Mouse (Mus musculus): Measurements from ENCODE around the gene Abca4.

Abca4 gene

DNA sequence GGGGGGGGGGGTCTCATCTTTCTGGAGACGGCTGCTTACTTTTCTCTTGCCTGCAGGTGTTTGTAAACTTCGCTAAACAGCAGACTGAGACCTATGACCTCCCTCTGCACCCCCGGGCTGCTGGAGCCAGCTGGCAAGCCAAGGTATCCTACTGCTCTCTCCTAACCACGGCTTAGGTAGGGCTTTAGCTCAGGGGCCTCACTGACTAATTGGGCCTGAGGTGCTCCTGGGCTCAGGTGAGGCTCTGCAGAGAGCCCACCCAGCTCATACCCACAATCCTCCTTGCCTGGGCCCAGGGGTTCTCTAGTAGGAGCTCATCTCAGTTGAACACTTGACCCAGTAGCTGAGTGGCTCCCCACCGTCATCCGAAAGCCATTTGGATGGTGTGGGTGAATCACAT, 131.8 kb downstream of the Abca4 start:
- no peak for DNase-seq

DNA sequence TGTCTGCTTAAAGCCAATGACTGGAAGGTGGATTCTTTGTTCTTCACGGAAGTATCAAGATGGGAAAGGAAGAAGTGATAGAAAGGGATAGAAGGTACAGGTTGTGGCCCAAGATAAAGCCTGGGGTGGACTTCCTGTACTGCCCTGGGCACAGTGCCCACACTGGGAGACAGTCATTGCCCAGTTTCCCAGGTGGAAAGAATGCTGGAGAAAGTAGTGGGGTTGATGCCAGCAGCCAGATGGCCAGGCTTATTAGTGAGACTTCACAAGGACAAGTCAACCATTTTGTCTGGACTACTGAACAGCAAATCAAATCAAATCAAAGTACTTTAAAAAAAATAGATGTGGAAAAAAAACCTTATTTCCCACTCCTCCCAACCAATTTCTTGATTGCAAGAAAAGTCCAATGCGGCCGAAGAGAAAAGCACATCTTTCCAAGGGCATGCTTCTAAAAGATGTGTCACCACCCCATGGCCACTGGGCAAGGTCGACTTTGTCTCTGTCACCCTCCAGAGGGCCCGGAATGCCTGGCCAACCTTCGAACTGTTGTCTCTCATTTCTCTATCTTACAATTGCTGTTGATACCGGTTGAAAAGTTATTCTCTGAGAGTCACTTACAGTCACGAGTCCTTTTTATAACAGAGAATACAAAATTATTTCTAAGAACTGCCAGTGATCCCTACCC, 132.6 kb downstream of the Abca4 start:
- DNase-seq = no peak

DNA sequence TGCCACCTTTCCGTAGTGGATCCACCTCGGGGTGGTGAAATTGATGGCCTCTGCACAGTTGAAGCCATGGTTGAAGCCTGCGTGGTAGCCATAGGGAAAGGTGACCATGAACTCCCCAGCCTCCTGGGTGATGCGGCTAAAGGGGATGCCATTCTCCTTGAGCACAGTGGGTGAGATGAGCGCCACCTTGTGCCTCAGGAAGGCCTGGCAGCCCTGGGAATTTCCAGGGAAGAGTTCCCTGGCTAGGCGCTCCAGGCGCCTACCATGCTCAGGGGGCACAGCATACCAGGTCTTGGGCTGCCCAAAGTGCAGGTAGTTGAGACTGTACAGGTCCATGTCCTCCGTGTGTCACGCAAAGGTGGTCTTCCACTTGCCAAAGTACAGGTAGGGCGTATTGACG, 139.9 kb downstream of the Abca4 start:
- peak; percentile 38 for DNase-seq

DNA sequence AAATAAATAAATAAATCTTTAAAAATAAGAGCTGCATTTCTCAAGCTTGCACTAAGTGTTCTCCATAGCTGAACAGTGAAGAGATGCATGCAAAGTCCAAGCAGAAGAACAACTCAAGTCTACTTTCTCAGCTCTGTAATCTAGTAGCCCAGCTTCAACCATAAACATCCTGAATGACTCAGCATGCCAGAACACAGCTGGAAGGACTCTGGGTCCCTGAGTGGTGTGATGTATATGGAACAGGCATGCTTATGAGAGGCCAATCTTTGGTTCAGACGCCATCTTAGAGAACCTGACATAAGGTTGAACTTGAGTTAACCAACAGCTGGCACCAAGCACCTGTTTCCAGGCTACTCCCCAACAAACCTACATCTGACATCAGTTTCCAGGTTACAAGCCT, 142.7 kb downstream of the Abca4 start:
- no peak for DNase-seq

DNA sequence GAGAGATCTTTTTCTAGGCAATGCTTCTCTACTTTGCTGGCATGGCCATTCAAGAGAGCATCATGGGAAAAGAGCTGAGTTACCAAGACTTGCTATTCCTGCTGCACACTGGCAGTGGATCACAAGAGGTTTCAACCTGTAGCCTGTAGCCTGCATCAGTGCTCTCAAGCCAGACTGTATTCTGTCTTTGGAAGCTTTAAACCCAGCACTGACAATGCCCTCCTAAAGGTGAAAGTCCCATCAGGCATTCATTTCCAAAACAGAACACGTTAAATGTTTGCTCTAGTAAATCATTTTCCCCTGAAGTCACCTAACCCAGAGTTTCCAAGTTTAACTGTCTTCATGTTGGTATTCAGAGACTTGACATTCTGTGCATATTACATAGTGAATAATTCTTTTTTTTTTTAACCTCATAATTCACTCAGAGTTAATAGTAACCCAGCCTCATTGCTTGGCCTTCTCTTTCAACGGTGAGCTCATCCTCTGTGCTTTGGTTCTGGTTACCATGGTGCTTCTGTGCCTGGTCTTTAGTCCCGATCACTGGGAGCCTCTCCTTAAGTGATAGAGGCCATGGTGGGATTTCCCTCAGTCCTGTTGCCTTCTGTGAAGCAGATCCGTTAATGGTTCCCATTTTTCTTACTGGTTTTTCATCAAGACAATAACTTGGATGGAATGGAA, 152.5 kb downstream of the Abca4 start:
- peak; percentile 37 for DNase-seq

DNA sequence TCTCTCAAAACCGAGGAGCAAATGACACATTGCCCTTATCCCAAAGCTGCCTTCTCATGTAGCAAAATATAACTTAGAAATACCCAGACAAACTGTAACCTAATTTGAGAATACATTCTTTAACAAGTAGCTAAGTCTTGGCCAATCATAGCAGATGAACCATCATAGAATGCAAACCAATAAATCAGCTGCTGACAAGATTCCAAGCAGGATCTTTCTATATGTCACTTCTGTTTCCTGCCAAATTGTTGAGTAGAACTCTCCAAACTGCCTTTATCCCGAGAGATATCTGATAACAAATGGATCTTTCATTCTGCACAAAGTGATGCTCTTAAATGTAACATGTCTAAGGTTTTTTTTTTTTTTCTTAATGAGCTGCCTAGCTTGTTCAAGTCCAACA, 154.3 kb downstream of the Abca4 start:
- no peak for DNase-seq

DNA sequence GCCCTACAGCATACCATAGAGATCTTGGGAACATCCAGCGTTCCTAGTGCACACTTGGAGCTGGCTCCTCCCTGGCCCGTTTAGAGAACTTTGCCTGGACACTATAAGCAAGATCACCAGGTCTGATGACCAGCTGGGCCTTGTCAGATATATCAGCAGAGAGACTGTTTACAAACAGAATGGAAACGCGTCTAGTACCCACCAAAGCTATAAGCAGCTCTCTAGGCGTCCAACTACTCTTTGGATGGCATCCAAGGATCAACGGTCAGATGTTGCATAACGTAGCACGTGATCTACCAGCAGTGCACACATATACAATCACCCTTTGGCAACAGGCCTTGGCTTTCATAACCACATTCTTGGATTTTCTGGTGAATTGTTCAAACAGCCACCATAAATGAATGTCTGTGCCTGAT, 154.7 kb downstream of the Abca4 start:
- peak; percentile 87 for DNase-seq

DNA sequence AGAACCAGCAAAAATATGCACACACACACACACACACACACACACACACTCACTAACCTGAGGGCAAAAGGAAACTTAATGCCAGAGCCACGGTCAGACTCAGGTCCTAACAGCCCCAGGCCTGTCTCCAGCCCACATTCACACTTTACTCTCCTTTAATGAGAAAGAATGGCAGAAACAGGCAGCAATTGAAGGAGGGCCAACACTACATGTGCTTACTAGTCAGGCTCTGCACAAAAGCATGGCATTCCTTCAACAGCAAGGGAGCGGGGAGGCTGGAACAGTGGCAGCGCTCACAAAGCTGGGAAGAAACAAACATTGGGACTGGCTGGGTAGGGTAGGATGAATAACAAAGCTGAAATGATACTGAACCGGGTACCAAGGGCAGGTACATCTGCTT, 155.4 kb downstream of the Abca4 start:
- no peak for DNase-seq

DNA sequence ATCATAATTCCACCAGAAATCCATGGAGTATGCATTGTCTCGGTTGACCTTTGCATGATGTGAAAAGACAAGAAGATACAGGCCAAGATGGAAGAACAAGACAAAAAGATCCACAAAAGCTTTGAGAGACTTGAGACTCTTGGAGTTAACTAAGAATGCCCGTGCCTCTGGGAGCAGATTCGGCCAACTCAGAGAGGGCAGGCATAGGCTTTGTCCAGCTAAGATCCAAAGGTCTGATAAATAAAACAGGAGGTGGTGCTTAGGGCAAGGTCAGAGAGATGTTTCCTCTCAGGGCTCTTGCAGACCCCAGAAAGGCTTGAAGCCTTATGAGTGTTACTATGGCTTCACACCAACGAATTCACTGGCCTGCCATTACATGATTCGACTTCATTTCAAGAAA, 155.8 kb downstream of the Abca4 start:
- peak; percentile 26 for DNase-seq

DNA sequence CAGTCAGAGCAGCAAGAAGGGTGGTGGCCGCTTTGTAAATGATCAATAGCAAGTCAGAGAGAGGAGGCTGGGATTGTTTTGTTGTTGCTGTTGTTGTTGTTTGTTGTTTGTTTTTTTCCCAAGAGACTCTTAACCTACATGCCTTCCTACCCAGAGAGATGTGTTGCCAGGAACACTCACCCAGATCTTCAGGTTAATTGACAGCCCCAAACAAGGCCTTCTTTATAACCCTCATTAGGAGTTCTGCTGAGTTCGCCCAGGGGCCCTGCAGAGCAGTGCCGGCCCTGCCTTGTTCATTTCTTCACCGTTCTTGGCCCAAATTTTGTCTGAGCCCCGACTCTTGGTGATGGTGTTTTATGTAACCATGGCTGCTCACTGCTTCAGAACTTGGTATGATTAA, 156.2 kb downstream of the Abca4 start:
- no peak for DNase-seq

DNA sequence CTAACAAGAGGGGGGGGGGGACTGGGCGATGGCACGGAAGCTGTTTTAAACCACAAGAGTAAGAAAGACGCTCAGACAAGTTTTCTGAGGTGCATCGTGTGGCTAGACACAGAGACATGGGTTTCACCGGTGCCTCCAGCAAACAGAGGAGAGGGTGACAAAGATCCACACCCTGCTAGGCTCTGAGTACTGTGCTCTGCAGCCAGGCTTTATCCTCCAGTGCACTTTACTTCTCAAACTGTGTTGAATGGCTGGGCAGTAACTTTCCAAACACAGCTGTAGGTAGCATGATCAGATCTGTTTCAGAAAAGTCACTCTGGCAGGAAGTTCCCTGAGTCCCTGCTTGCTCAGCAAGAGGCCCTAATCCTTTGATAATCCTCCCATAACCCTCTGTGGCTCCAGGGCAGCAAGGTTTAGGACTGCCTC, 158.1 kb downstream of the Abca4 start:
- no peak for DNase-seq

DNA sequence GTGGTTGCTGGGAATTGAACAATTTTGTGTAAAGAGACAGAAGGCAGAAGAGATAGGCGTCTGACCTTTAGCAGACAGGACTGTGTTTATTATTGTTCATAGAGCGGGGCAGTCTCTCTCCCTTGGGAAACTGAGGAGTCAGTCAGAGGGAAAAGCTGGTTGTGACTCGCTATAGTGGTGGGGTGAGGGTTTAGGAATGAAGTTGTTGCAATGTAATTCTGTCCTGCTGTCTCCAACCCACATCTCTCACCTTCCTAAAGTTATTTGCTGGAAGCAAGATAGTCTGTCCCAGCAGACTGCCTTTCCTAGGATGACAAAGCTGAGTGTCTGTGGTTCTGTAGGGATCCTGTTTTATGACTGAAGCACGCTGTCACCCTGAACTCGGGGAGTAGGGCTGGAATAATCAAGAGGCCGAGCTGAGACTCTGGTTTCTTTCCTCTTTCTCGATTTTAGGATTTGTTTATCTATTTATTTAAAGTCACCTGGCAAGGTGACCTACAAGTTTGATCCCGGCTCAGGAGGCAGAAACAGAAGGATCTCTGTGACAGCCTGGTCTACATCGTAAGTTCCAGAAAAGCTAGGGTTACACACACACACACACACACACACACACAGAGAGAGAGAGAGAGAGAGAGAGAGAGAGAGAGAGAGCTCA, 159.6 kb downstream of the Abca4 start:
- no peak for DNase-seq

DNA sequence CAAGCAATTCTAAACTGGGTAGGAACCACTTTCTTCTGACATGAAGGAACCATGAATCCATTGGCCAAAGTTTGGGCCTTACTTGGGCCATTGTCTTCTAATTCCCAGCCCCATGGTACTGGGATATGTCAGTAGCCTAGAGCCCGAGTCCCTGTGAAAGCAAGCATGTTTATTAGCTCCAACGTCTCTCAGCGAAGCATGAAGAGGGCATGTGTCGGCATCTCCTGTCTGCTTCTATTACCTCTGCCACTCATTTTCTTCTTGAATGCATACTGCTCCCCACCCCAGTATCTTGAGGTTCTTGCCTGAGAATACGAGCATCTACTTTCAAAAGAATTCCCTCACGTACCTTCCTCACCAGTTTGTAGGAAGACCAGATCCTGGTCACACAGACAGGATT, 161.5 kb downstream of the Abca4 start:
- no peak for DNase-seq

DNA sequence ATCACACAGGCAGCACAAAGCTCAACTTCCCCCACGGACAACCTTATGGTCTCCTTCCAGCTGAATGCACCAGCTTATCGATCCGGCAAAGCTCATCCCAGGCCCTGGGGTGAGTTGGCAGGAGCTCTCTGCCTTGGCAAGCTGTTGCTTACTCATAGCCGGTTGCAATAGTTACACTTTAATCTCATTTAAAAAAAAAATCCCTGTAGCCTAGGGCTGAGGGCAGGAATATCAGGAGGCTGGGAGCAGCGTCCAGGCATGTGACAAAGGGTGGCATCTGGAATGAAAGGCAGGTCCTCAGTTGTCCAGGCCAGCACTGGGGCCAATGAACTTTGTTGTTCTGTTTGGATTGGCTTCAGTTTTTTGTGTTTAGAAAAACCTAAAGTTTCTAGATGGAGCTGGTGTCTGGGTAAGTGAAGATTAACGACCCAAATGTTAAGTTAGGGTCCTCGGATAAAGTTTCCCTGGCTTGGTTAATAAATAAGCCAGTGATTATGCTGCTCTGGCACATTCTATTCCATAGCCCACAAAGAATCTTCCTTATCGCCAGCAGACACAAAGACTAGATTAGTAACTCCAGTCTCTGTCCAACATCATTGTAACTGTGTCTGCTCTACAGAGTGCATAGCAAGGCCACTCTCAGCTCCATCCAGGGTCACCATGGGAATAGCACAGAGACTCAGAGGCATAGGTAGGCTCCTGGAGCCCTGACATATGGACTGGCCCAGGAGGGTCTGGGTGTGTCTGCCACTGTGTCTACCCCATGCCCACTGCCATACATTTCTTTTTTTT, 162.2 kb downstream of the Abca4 start:
- DNase-seq = peak; percentile 77

DNA sequence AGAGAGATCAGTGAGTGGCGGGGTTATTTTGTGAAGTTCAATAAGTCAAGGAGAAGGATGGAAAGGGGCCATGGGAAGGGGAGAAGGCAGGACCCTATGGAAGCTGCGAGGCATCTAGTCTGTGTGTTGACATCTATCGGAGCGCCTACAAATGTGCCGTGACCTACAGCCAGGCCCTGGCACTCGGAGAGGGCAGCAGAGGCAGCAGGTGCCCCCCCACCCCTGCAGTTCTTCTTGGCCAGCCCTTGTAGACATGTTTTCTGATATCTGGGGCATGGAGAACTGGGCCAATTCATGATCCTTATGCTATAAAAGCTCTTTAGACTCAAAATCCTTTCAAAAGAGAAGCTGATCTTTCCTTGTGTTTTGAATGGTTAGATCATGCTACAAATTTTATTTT, 163.5 kb downstream of the Abca4 start:
- no peak for DNase-seq

DNA sequence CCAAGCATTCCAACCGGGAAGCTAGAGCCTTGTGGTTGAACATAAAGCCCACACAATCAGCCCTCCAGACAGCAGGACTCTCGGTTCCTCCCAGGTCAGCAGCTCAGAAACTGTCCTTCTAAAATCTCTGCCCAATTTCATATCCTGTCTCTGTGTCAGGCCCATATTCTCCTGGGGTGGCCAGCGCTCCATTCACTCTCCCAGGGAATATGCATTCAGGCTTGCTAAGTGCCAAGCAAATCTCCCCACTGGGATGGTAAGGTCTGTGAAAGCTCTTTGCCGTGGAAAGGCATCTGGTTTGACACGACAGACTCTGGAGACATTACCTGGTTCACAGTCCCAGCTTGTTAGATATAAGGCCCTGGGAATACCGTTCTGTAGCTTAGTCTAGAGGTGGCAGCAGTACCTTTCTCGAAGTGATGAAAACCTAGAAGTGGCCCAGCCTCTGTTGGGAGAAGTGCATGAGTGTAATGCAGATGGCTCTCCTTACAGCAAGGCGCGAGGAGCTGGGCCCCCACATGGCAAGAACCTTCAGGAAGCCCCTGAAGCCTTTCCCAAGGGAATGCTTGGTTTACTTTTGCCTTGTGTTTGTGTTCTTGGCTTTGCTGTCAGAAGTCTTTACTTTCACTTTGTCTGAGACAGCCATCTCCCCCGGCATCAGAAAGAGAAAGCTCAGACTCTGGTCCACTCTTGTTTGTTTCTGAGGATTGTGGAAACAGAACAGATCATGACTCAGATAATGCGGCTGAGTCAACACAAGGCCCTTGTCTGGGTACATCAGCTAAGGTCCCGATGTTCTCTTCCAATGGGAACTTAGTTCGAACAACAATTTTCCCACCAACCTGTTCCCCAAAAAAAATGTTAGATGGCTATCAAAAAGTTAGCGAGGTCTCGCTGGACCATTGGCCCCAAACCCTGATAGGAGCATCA, 164.3 kb downstream of the Abca4 start:
- DNase-seq = peak; percentile 31

DNA sequence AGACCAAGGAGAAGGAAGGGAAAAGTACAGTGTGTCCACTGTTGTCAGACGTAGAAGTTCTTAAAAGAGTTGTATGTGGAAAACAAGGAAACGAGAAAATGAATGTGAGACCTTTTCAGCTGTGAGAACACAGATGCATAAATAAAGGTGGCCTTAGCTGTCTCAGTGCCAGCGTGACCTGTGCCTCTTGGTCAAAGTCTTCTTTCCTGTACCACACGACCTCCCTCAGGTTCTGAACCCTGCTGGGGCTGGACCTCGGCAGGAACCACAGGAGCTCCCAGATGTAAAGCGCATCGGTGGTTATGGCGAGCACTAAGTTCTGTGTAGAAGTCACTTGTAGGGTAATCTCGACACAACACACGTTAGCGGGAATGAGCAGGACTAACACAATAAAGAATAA, 165.3 kb downstream of the Abca4 start:
- DNase-seq = peak; percentile 66

DNA sequence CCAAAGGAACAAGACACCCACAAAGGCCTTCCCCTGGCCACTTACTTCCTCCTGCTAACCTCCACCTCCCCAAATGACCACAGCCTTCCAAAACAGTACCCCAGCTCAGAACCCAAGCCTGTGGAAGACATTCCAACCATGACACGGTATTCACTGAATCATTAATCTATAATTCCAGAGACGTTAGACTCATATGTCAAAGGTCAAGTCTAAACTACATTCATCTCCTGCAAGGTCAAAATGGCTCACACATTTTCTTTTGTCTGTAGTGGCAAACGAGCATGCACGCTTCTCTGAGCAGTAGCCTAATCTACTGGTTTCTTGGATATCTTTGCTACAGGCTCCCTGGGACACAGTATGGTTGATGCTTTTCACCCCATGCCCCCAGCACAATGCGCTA, 166.2 kb downstream of the Abca4 start:
- DNase-seq = no peak

DNA sequence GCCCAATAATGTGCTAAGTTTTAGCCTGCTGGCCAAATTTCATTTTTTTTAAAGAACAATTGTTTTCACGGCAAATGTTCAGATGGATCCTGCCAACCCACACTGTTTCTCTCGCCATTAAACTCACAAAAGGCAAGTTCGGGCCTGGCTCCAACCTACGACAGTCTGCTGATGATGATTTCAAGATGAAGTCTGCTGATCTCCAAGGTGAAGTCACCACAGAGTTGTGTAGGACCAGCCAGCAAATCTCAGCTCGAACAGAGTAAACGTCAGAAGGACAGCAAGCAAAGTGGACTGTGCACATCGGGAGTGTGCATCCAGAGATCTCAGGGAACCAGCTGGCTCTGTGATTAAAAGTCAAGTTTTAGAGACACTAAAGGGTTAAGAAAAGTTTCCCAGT, 166.6 kb downstream of the Abca4 start:
- no peak for DNase-seq

DNA sequence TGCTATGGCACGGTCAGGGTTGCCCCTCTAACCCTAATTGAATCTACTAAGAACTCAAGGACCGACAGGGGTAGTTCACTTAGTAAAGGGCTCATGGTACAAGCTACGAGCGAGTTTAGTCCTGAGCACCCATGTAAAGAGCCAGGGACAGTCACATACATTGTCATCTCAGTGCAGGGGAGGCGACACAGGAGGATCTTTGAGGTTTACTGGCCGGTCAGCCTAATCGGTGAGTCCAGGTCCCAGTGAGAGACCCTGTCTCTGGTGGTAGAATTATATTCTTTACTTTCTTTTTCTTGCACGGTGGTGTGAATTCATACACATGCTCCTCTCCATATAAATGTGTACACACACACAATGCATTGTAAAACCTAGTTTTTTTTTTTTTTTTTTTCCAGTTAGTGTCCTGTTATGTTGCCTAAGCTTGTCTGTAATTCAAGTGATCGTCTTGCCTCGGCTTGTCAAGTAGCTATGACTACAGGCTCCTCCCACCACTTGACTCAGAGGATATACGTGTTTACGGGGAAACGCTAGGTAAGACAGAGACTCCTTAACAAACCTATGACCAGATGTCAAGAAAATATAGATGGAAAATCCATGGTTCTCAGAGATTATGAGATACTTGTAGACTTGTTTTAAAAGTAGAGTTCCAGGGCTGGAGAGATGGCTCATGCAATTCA, 167.3 kb downstream of the Abca4 start:
- DNase-seq = no peak

DNA sequence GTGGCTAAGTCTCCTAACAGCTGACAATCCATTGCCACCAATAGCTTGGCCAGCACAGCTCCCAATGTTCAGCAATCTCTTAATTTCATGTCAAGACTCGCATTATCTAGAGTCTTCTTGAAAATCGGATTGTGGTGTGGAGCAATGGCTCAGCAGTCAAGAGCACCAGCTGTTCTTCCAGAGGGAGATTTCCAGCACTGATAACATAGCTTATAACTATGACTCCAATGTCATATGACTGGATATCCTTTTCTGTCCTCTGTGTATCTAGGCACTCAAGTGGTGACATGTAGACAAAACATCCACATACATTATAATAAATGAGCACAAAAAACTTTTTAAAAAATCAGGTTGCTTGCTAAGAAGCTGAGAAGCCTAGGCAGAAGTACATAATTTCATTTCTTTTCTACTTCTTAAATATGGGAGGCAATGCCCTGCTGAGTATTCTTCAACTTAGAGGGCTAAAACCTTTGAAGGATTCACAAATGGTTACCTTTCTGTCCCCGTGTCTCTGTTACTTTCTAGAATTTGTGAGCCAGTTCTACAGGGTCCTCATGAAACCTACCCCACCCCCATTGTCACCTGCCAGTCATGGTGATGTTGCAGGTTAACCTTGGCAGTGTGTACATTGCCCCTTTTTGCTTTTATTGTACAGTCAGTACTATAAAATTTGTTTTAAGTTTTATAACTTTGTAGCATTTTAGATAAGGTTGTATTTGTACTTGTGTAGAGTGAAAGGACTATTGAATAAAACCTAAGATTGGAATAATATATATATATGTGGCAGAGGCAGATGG, 177.2 kb downstream of the Abca4 start:
- no peak for DNase-seq

All from kidney, adult 18-20 months (tissue).